Mouse (Mus musculus) stomach, postnatal 0 days (tissue): ENCODE data around the gene Rad51c. TPM values are rescaled to one million over a fixed set of nuclear protein-coding genes. Genes with fewer than 3 reads are reported as not detected.
"Not testable (repeated sequence)": the region's sequence is repeated elsewhere in the genome, so short reads cannot be mapped to it uniquely, and the experiment has no call there.

ENCODE experiments used
- ATAC-seq: fragments of 200-750 bp; cut with Nextera tagmentation; 2 replicates; pipeline ENCODE4 v1.8.0; 2017; ENCODE audit not compliant: low FRiP score, low TSS enrichment
- DNase-seq: peaks from one replicate; pipeline ENCODE4 v3.0.0-alpha.2; 2016; ENCODE audit warnings: low spot score
- H3K27ac ChIP-seq: fragments of 300-500 bp; sonication (generic); replicated peaks from 2 replicates; pipeline ENCODE4 v1.5.1; 2014; ENCODE audit warnings: mild to moderate bottlenecking, control low read depth
- H3K27me3 ChIP-seq: fragments of 300-500 bp; sonication (generic); 2 replicates; pipeline ENCODE4 v1.6.1; 2014; ENCODE audit warnings: low read length; ENCODE audit not compliant: control insufficient read depth, insufficient read depth
- H3K36me3 ChIP-seq: fragments of 300-500 bp; sonication (generic); 2 replicates; pipeline ENCODE4 v1.6.1; 2014; ENCODE audit warnings: low read length, mixed read lengths; ENCODE audit not compliant: control insufficient read depth, insufficient read depth
- H3K4me1 ChIP-seq: fragments of 300-500 bp; sonication (generic); replicated peaks from 2 replicates; pipeline ENCODE4 v1.6.1; 2014; ENCODE audit warnings: antibody characterized with exemption; ENCODE audit not compliant: control insufficient read depth, insufficient read depth
- H3K4me2 ChIP-seq: fragments of 300-500 bp; sonication (generic); replicated peaks from 2 replicates; pipeline ENCODE4 v1.6.1; 2014; ENCODE audit warnings: low read depth, mild to moderate bottlenecking, control low read depth, moderate library complexity
- H3K4me3 ChIP-seq: fragments of 300-500 bp; sonication (generic); 2 replicates; pipeline ENCODE4 v1.5.1; 2014; ENCODE audit warnings: low read depth, low read length, control low read depth
- H3K9ac ChIP-seq: fragments of 300-500 bp; sonication (generic); 2 replicates; pipeline ENCODE4 v1.6.1; 2014; ENCODE audit warnings: mild to moderate bottlenecking, low read length, control low read depth, mixed read lengths
- H3K9me3 ChIP-seq: fragments of 300-500 bp; sonication (generic); 2 replicates; pipeline ENCODE4 v1.6.1; 2016; ENCODE audit warnings: low read length; ENCODE audit not compliant: control insufficient read depth
- CTCF ChIP-seq: IDR thresholded peaks from 2 replicates; pipeline ENCODE4 v1.5.1; 2016; ENCODE audit warnings: antibody characterized with exemption, low read depth, mild to moderate bottlenecking, moderate library complexity
- EP300 ChIP-seq: optimal IDR thresholded peaks from 2 replicates; pipeline ENCODE3; 2016; ENCODE audit warnings: antibody characterized with exemption
- WGBS: fragments of 180-500 bp; shearing (Covaris S2); extraction: QIAGEN DNeasy Blood & Tissue Kit; methylation state at CpG from one replicate; pipeline ENCODE4 v1.1.7; 2014; 5-methylcytosine and 5-hydroxymethylcytosine counted together
- polyA plus RNA-seq: library from polyadenylated mRNA; unstranded; fragments of >200 nt; fragmentation: Nextera tagmentation; extraction: Ambion mirVana; gene quantifications from 2 replicates; pipeline ENCODE4 v1.2.1, GENCODE M21; 2015

Rad51c gene
- 1.7 and 1.8 TPM in 2 replicates for polyA plus RNA-seq

DNA sequence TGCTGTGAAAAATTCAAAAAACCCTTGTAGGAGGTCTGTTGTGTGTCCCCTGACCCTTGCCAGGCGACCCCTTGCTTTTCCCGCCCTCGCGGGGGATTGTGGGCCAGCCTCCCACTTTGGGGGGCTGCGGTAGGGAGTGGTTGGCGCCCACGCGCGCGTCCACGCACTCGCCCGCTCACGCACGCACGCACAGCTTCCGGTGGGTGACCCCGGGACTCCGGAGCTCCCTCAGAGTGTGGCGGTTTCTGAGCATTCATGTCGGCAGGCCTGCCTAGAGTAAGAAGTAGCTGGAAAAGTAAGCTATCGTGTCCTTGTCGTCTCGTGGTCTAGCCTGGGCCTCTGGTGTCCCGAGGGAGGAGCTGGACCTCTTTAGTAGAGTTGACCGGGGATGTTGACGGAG lies at the start of gene Rad51c, which contains the start of gene Tex14:
Rad51c (minus strand) TSS at position 79 of the 400 bp plus-strand sequence.
Tex14 (plus strand) TSS at position 190 of the 400 bp plus-strand sequence.
- Histone ChIP-seq H3K4me3 (peak within 1 kb of the TSS; percentile 61), H3K36me3 (no peaks in the 10 kb centered on the region), H3K9ac (peak within 1 kb of the TSS; percentile 70), H3K27ac (peak within 1 kb of the TSS; percentile 88), H3K4me1 (no peaks in the 10 kb centered on the region), H3K9me3 (no peaks in the 10 kb centered on the region), H3K27me3 (no peaks in the 10 kb centered on the region), H3K4me2 (peak within 1 kb of the TSS; percentile 65)
- WGBS, result 74% methylated on average over 27 of the region's 27 CpGs
- DNase-seq (no peak), ATAC-seq (peak; percentile 39; the same call in 1 of the 2 replicates)
- no peak for TF ChIP-seq CTCF
- no peak for TF ChIP-seq EP300

DNA sequence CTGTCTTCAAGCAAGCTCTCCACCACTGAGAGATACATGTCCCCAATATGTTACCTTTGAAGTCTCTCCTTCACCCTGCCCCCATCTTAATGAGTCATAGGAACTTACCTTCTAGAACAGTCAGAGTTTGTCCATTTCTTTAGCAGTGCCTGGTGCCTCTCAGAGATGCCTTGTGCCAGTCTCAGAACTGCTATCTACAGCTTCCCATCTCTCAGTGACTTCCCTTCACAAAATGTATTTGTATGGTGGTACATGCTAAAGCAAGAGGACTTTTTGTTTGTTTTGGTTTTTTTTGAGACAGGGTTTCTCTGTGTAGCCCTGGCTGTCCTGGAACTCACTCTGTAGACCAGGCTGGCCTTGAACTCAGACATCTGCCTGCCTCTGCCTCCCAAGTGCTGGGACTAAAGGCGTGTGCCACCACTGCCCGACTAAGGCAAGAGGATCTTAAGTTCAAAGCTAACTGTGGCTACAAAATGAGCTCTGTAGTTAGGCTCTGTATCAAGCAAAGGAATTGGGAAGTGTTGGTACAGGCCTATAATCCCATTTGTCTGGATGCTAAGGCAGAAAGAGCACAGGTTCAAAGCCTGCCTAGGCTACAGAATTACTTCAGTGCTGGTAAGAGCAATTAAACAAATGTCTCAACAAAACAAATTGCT lies 49.4 kb upstream of the Rad51c start:
- DNase-seq, result no peak
- TF ChIP-seq CTCF (no peak), EP300 (no peak)
- H3K36me3 ChIP-seq, result no peaks in the 10 kb centered on the region
- no peaks in the 10 kb centered on the region for H3K4me1 ChIP-seq
- no peaks in the 10 kb centered on the region for H3K9me3 ChIP-seq
- WGBS, result 82% methylated on average over 2 of the region's 2 CpGs
- no peak overlapping the region for H3K9ac ChIP-seq
- peak; percentile 49; the same call in 1 of the 2 replicates for ATAC-seq
- no peak overlapping the region for H3K4me3 ChIP-seq
- no peak overlapping the region for H3K27ac ChIP-seq
- no peaks in the 10 kb centered on the region for H3K27me3 ChIP-seq
- no peak overlapping the region for H3K4me2 ChIP-seq

DNA sequence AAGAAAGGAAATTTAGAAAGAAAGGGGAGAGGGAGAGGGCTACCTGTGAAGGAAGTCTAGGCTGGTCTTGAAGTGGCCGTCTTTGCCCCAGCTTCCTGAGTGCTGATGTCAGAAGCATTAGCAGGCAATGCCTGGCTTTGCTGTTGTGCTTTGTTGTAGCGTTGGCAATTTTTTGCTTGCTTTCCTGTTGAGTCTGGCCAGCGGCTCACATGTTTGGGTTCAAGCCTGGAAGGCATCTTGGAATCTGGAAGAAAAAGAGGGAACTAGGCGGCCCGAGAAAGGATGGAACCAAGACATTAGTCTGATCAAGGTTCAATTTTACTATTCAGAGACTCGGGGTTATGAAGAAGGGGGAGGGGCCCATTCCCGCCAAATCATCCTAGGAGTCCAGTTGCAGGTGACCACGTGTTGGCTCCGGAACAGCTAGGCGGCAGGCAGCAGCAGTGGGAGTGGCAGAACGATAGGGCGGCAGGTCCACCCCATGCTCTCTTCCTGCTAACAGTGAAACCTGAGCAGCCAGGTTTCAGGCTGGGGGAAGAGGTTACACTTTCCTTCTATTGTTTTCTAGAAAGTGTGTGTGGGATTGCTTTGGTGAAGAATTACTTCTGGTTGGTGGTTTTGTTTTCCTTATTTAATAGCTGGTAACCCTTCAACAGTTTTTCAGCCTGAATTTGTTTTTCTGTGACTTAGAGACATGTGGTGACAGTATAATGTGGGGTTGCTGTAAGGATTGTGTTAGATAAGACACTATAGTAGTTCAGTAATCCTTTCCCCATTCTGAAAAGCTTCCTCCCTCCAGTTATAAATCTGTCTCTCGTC lies 48.7 kb upstream of the Rad51c start:
- no peak for TF ChIP-seq EP300
- TF ChIP-seq CTCF, result no peak; the same call in 1 of the 2 replicates
- Histone ChIP-seq H3K27me3 (no peaks in the 10 kb centered on the region), H3K27ac (no peak overlapping the region), H3K9ac (no peak overlapping the region), H3K4me1 (no peaks in the 10 kb centered on the region), H3K4me2 (no peak overlapping the region), H3K36me3 (no peaks in the 10 kb centered on the region), H3K4me3 (no peak overlapping the region), H3K9me3 (no peaks in the 10 kb centered on the region)
- DNase-seq, result peak; percentile 44
- WGBS, result 13% methylated on average over 13 of the region's 13 CpGs
- ATAC-seq, result no peak

DNA sequence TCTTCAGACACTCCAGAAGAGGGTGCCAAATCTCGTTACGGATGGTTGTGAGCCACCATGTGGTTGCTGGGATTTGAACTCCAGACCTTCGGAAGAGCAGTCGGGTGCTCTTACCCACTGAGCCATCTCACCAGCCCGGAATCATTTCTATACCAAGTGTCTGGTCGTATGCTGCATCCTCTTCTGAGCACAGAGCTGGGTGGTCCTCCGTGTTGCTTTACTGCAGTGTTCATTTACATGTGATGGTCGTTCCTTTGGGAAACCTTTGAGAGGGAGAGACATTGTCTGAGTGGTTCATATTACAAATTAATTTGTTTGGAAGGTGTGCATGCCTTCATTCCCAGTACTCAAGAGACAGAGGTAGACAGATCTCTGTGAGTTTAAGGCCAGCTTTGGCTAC lies 48.0 kb upstream of the Rad51c start:
- not testable (repeated sequence) for H3K9me3 ChIP-seq, H3K4me2 ChIP-seq, H3K4me1 ChIP-seq, DNase-seq, H3K9ac ChIP-seq, H3K4me3 ChIP-seq, H3K27ac ChIP-seq, H3K36me3 ChIP-seq, H3K27me3 ChIP-seq, ATAC-seq
- 74% methylated on average over 6 of the region's 8 CpGs for WGBS

DNA sequence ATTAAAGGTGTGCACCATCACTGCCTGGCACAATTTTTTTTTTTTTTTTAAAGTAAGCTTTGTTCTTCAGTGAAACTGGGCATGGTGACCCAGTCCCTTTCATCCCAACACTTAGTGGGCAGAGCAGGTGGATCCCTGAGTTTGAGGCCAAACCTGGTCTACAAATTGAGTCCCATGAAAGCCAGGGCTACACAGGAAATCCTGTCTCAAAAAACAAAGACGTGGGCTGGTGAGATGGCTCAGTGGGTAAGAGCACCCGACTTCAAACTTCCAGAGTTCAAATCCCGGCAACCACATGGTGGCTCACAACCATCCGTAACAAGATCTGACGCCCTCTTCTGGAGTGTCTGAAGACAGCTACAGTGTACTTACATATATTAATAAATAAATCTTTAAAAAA lies 45.1 kb upstream of the Rad51c start:
- not testable (repeated sequence) for H3K4me3 ChIP-seq, ATAC-seq, H3K4me2 ChIP-seq, H3K9me3 ChIP-seq, H3K4me1 ChIP-seq, H3K27ac ChIP-seq, H3K27me3 ChIP-seq, H3K36me3 ChIP-seq, H3K9ac ChIP-seq, DNase-seq
- 60% methylated on average over 5 of the region's 5 CpGs for WGBS

DNA sequence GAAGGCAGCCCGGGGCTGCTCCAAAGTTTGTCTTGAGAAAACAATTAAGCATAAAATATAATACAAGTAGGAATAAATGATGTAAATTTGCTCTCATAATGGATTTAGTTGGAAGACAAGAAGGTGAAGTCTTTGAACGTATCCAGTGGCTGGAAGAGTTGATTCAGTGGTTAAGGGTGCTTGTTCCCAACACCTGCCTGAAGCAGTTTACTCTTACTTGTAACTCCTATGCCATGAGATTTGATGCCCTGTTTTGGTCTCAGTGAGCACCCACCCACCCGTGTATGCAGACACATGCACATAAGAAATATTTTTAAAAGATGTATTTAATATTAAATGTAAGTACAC lies 44.4 kb upstream of the Rad51c start:
- no peaks in the 10 kb centered on the region for H3K27me3 ChIP-seq
- ATAC-seq (no peak), DNase-seq (no peak)
- H3K4me2 ChIP-seq, result no peak overlapping the region
- WGBS, result 9% methylated on average over 3 of the region's 3 CpGs
- H3K36me3 ChIP-seq, result no peaks in the 10 kb centered on the region
- H3K9me3 ChIP-seq, result no peaks in the 10 kb centered on the region
- peak overlapping the region; percentile 45 for H3K27ac ChIP-seq
- no peak overlapping the region for H3K4me3 ChIP-seq
- no peak overlapping the region for H3K9ac ChIP-seq
- H3K4me1 ChIP-seq, result no peaks in the 10 kb centered on the region
- TF ChIP-seq CTCF (no peak), EP300 (no peak)

DNA sequence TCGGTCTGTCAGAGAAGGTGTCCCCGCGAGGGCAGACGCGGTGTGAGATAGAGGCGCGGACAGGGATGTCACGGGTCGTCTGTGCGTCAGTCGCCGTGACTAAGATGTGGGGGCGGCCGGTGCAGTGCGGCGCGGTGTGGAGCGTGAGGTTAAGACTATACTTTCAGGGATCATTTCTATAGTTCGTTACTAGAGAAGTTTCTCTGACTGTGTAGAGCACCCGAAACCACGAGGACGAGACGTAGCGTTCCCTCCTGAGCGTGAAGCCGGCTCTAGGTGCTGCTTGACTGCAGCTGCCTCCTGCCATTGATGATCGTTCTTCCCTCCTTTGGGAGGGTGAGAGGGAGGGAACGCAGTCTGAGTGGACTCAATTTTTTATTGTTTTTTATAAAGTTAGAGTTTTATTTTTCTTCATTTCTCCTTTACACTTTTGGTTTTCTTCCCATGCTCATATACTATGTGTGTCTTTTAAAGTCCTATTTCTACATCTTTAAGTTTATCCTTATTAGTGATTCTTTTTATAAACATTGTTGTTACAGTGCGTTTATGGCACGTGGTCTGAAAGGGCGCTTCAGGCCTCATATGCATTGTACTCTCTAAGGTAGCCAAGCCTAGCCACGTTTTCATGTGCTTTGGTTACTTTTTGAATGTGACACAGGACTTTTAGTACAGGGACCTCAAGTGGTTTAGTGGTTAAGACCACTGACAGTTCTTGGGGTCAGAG lies 43.9 kb upstream of the Rad51c start:
- ATAC-seq (peak; percentile 96), DNase-seq (peak; percentile 57)
- WGBS, result 2% methylated on average over 5 of the region's 32 CpGs
- H3K9ac ChIP-seq, H3K4me3 ChIP-seq, H3K27me3 ChIP-seq, H3K4me2 ChIP-seq, H3K9me3 ChIP-seq, H3K36me3 ChIP-seq, H3K4me1 ChIP-seq: not testable (repeated sequence)
- peak overlapping the region; percentile 45 for H3K27ac ChIP-seq

DNA sequence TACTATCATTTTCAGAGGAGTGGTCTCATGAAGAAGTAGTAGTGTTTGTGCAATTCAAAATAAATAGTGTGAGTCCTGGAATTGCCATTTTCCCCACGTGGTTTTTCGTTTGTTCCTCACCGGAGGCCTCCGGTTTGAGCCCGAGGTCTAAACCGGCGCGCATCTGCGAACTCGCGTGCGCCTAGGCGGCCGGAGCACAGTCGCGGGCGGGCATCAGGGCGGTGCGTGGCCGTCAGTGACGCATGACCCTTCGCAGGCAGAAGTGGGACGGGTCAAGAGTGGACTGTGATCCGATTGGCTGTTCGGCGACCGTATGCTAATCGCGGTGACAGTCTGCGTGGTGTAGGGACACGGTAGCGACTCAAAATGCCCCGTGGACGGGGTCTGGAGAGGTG lies 43.3 kb upstream of the Rad51c start:
- H3K27me3 ChIP-seq, H3K4me1 ChIP-seq, H3K36me3 ChIP-seq, H3K9me3 ChIP-seq: not testable (repeated sequence)
- DNase-seq (peak; percentile 83), ATAC-seq (peak; percentile 97)
- 1% methylated on average over 31 of the region's 34 CpGs for WGBS
- H3K27ac ChIP-seq, result 0 out of 2 replicates have a peak overlapping the region, but pooled peaks have one; percentile 24
- peak overlapping the region; percentile 54 for H3K4me2 ChIP-seq
- peak overlapping the region; percentile 27 for H3K4me3 ChIP-seq
- H3K9ac ChIP-seq, result 0 out of 2 replicates have a peak overlapping the region, but pooled peaks have one; percentile 27
